Mouse (Mus musculus) neural tube, embryonic 11.5 days (tissue): Measurements from ENCODE around the gene Dmrta2. TPM values are rescaled to one million over a fixed set of nuclear protein-coding genes. Genes with fewer than 3 reads are reported as not detected.
A peak's percentile ranks its signal among the peaks of the same experiment; 100 is the strongest.

Experiments used
- ATAC-seq: fragments of 200-750 bp; cut with Nextera tagmentation; 2 replicates; pipeline ENCODE4 v1.8.0; 2017; ENCODE audit warnings: moderate number of reproducible peaks, mild to moderate bottlenecking, moderate TSS enrichment, moderate library complexity; ENCODE audit not compliant: insufficient read depth, low FRiP score, low TSS enrichment
- DNase-seq: peaks from one replicate; pipeline ENCODE4 v3.0.0-alpha.2; 2015; ENCODE audit warnings: low spot score
- H3K27ac ChIP-seq: fragments of 300-500 bp; sonication (generic); 2 replicates; pipeline ENCODE4 v1.5.1; 2014; ENCODE audit warnings: low read depth, mild to moderate bottlenecking, low read length
- H3K27me3 ChIP-seq: fragments of 300-500 bp; sonication (generic); 2 replicates; pipeline ENCODE4 v1.6.1; 2014; ENCODE audit warnings: mild to moderate bottlenecking, low read length, mixed read lengths; ENCODE audit not compliant: control insufficient read depth, insufficient read depth
- H3K36me3 ChIP-seq: fragments of 300-500 bp; sonication (generic); 2 replicates; pipeline ENCODE4 v1.6.1; 2014; ENCODE audit warnings: mild to moderate bottlenecking, low read length, moderate library complexity, mixed read lengths; ENCODE audit not compliant: control insufficient read depth, insufficient read depth
- H3K4me1 ChIP-seq: fragments of 300-500 bp; sonication (generic); 2 replicates; pipeline ENCODE4 v1.6.1; 2014; ENCODE audit warnings: low read length, mixed read lengths; ENCODE audit not compliant: control insufficient read depth, insufficient read depth
- H3K4me2 ChIP-seq: fragments of 300-500 bp; sonication (generic); 2 replicates; pipeline ENCODE4 v1.6.1; 2014; ENCODE audit warnings: low read depth, mild to moderate bottlenecking, moderate library complexity
- H3K4me3 ChIP-seq: fragments of 300-500 bp; sonication (generic); 2 replicates; pipeline ENCODE4 v1.5.1; 2014; ENCODE audit warnings: low read depth, low read length
- H3K9ac ChIP-seq: fragments of 300-500 bp; sonication (generic); 2 replicates; pipeline ENCODE4 v1.6.1; 2014; ENCODE audit warnings: mild to moderate bottlenecking, low read length
- H3K9me3 ChIP-seq: fragments of 300-500 bp; sonication (generic); 2 replicates; pipeline ENCODE4 v1.6.1; 2016; ENCODE audit warnings: low read length; ENCODE audit not compliant: control insufficient read depth
- WGBS: fragments of 180-500 bp; shearing (Covaris S2); extraction: QIAGEN DNeasy Blood & Tissue Kit; methylation state at CpG from one replicate; pipeline ENCODE4 v1.1.7; 2014; 5-methylcytosine and 5-hydroxymethylcytosine counted together
- polyA plus RNA-seq: library from polyadenylated mRNA; unstranded; fragments of >200 nt; fragmentation: Nextera tagmentation; extraction: Ambion mirVana; gene quantifications from 2 replicates; pipeline ENCODE4 v1.2.1, GENCODE M21; 2014

The Dmrta2 gene
- polyA plus RNA-seq, 1 experiment from 2014 or later = 0.12 TPM

GRCm38 (mm10) chr4:109983281-109984001 lies 5.6 kb downstream of the Dmrta2 start:
- Histone ChIP-seq H3K4me3 (no peak overlapping the region), H3K9me3 (no peaks in the 10 kb centered on the region), H3K27me3 (peaks cover 97% of the 10 kb centered on the region), H3K27ac (no peak overlapping the region), H3K4me1 (peaks cover 9% of the 10 kb centered on the region; the same call in 1 of the 2 replicates), H3K9ac (no peak overlapping the region), H3K4me2 (no peak overlapping the region), H3K36me3 (no peaks in the 10 kb centered on the region)
- peak; percentile 49 for DNase-seq
- under 1% methylated on average over 47 of the region's 49 CpGs for WGBS
- no peak for ATAC-seq

DNA sequence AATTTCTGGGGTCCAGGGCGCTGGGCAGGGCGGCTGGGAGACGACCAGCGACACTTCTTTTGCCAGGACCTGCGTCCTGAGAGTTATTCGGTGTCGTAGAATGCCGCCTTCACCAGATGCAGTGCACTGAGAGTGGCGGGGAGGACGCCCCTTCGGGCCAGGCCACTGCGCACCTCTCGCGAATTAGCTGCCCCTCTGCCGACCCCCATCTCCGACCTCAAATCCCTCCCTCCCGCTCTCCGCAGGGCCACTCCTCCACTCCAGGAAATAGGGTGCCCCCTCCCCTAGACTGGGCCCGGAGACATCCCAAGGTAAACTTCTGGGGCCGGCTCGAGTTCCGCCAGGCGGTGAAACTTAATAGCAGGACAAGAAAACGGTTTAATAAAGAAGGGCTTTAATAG lies 6.2 kb downstream of the Dmrta2 start:
- H3K4me2 ChIP-seq = no peak overlapping the region
- H3K27ac ChIP-seq = no peak overlapping the region
- peak; percentile 46 for DNase-seq
- H3K4me1 ChIP-seq = peaks cover 9% of the 10 kb centered on the region; the same call in 1 of the 2 replicates
- H3K9me3 ChIP-seq = no peaks in the 10 kb centered on the region
- H3K36me3 ChIP-seq = no peaks in the 10 kb centered on the region
- no peak overlapping the region for H3K4me3 ChIP-seq
- H3K9ac ChIP-seq = no peak overlapping the region
- no peak for ATAC-seq
- peaks cover 97% of the 10 kb centered on the region for H3K27me3 ChIP-seq
- under 1% methylated on average over 24 of the region's 24 CpGs for WGBS

GRCm38 (mm10) chr4:109984496-109985423 lies 6.9 kb downstream of the Dmrta2 start:
- H3K36me3 ChIP-seq = no peaks in the 10 kb centered on the region
- under 1% methylated on average over 38 of the region's 38 CpGs for WGBS
- H3K9me3 ChIP-seq = no peaks in the 10 kb centered on the region
- peak; percentile 45 for DNase-seq
- no peak overlapping the region for H3K4me2 ChIP-seq
- H3K27ac ChIP-seq = no peak overlapping the region
- H3K9ac ChIP-seq = no peak overlapping the region
- peaks cover 97% of the 10 kb centered on the region for H3K27me3 ChIP-seq
- H3K4me1 ChIP-seq = peaks cover 9% of the 10 kb centered on the region; the same call in 1 of the 2 replicates
- no peak overlapping the region for H3K4me3 ChIP-seq
- no peak for ATAC-seq

GRCm38 (mm10) chr4:109985424-109986172 lies 7.7 kb downstream of the Dmrta2 start:
- 2% methylated on average over 16 of the region's 16 CpGs for WGBS
- Histone ChIP-seq H3K36me3 (no peaks in the 10 kb centered on the region), H3K27ac (no peak overlapping the region), H3K4me1 (peaks cover 9% of the 10 kb centered on the region; the same call in 1 of the 2 replicates), H3K9ac (no peak overlapping the region), H3K4me3 (no peak overlapping the region), H3K4me2 (no peak overlapping the region), H3K9me3 (no peaks in the 10 kb centered on the region), H3K27me3 (peaks cover 94% of the 10 kb centered on the region)
- peak; percentile 29 for DNase-seq
- no peak for ATAC-seq

GRCm38 (mm10) chr4:109986301-109986700 lies 8.4 kb downstream of the Dmrta2 start:
- no peak for DNase-seq
- Histone ChIP-seq H3K9me3 (no peaks in the 10 kb centered on the region), H3K4me2 (no peak overlapping the region), H3K36me3 (no peaks in the 10 kb centered on the region), H3K27me3 (peaks cover 92% of the 10 kb centered on the region), H3K4me1 (peaks cover 9% of the 10 kb centered on the region; the same call in 1 of the 2 replicates), H3K27ac (no peak overlapping the region), H3K4me3 (no peak overlapping the region), H3K9ac (no peak overlapping the region)
- no peak for ATAC-seq
- 2% methylated on average over 9 of the region's 9 CpGs for WGBS

DNA sequence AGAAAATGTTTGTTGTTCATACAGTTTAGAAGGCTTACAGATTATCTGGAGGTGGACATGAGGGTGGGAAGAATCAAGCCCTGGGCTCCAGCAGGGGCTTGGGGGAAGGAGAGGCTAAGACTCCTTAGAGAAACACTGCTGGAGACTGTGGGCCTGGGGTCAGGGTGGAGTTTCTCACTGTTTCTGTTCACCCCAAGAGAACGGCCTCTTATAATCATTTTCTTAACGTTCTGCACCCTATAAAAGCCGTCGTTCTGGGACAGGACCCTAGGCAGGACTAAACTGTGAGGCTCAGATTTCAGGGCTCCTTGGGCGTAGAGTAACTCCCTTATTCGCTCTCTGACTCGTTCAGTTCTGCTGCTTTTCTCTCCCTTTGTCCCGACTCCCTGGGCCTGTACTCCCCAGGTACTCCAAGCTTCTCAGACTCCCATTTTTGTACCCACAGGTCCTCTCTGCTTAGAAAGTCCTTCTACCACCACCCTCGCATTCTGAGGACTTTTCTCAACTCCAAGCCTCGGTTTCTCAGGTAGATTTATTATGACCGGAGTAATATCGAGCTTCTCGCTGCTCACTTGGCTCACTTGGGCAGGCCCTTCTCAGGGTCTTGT lies 9.0 kb downstream of the Dmrta2 start:
- 2% methylated on average over 13 of the region's 13 CpGs for WGBS
- ATAC-seq (no peak), DNase-seq (no peak)
- Histone ChIP-seq H3K27ac (no peak overlapping the region), H3K27me3 (peaks cover 89% of the 10 kb centered on the region), H3K4me3 (no peak overlapping the region), H3K9me3 (no peaks in the 10 kb centered on the region), H3K4me2 (no peak overlapping the region), H3K4me1 (peaks cover 9% of the 10 kb centered on the region; the same call in 1 of the 2 replicates), H3K36me3 (no peaks in the 10 kb centered on the region), H3K9ac (no peak overlapping the region)

- Histone ChIP-seq H3K4me3 (no peak overlapping the region), H3K27ac (no peak overlapping the region), H3K4me1 (0 out of 2 replicates have a peak, but pooled peaks cover under 1% of the 10 kb centered on the region), H3K27me3 (peaks cover 87% of the 10 kb centered on the region), H3K4me2 (no peak overlapping the region), H3K36me3 (no peaks in the 10 kb centered on the region), H3K9ac (no peak overlapping the region), H3K9me3 (no peaks in the 10 kb centered on the region)
- ATAC-seq = no peak
- WGBS = 2% methylated on average over 20 of the region's 20 CpGs
- no peak for DNase-seq
These were observed 9.9 kb downstream of the Dmrta2 start for GRCm38 (mm10) chr4:109987560-109988362.
